Mouse (Mus musculus) embryonic facial prominence, embryonic 15.5 days (tissue): ENCODE measurements at regions not wholly inside any gene's neighbourhood (a gene's known extent, or its start where the extent isn't known, plus 50 kb on each side); places are given as distances from the start of the nearest gene placed in this dataset.
"Not testable (repeated sequence)": the region's sequence is repeated elsewhere in the genome, so short reads cannot be mapped to it uniquely, and the experiment has no call there.

Source experiments
- ATAC-seq: fragments of 200-750 bp; cut with Nextera tagmentation; 2 replicates; pipeline ENCODE4 v1.8.0; 2017; ENCODE audit warnings: low read depth, moderate TSS enrichment; ENCODE audit not compliant: insufficient number of reproducible peaks, low FRiP score, low TSS enrichment
- H3K27ac ChIP-seq: fragments of 300-500 bp; sonication (generic); replicated peaks from 2 replicates; pipeline ENCODE4 v1.5.1; 2015; ENCODE audit warnings: mild to moderate bottlenecking, inconsistent platforms
- H3K27me3 ChIP-seq: fragments of 300-500 bp; sonication (generic); 2 replicates; pipeline ENCODE4 v1.6.1; 2015; ENCODE audit warnings: inconsistent platforms
- H3K36me3 ChIP-seq: fragments of 300-500 bp; sonication (generic); 2 replicates; pipeline ENCODE4 v1.6.1; 2015; ENCODE audit warnings: mild to moderate bottlenecking, inconsistent platforms
- H3K4me1 ChIP-seq: fragments of 300-500 bp; sonication (generic); 2 replicates; pipeline ENCODE4 v1.6.1; 2015; ENCODE audit warnings: inconsistent platforms
- H3K4me2 ChIP-seq: fragments of 300-500 bp; sonication (generic); replicated peaks from 2 replicates; pipeline ENCODE4 v1.6.1; 2015; ENCODE audit warnings: mild to moderate bottlenecking, inconsistent platforms
- H3K4me3 ChIP-seq: fragments of 300-500 bp; sonication (generic); replicated peaks from 2 replicates; pipeline ENCODE4 v1.5.1; 2015; ENCODE audit warnings: mild to moderate bottlenecking, inconsistent platforms
- H3K9ac ChIP-seq: fragments of 300-500 bp; sonication (generic); 2 replicates; pipeline ENCODE4 v1.6.1; 2015; ENCODE audit warnings: inconsistent platforms
- H3K9me3 ChIP-seq: fragments of 300-500 bp; sonication (generic); replicated peaks from 2 replicates; pipeline ENCODE4 v1.6.1; 2016; ENCODE audit warnings: inconsistent platforms
- WGBS: fragments of 180-500 bp; shearing (Covaris S2); methylation state at CpG from one replicate; pipeline ENCODE4 v1.1.7; 2015; 5-methylcytosine and 5-hydroxymethylcytosine counted together

DNA sequence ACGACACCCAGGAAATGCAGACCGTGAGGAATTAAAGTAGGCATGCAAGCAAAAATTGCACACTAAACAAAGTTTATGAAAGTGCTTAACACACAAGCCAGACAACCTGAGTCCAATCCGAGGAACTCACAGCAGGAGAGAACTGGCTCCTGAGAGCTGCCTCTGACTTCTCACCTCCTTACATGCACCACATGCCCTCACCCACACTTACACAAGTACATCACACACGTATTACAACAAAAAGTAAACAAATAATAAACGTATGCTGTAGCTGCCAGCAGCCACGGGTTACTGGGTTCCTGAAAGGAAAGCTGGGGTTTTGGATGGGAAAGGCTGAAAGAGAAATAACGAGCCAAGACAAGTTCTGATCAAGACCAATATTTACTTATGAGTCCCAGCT, 1008.0 kb downstream of the 4930447A16Rik start:
- H3K4me2 ChIP-seq: no peak overlapping the region
- H3K9ac ChIP-seq: no peak overlapping the region
- H3K9me3 ChIP-seq: no peaks in the 10 kb centered on the region
- H3K4me1 ChIP-seq: 0 out of 2 replicates have a peak, but pooled peaks cover 2% of the 10 kb centered on the region
- H3K27me3 ChIP-seq: no peaks in the 10 kb centered on the region
- no peak for ATAC-seq
- no peak overlapping the region for H3K4me3 ChIP-seq
- no peaks in the 10 kb centered on the region for H3K36me3 ChIP-seq
- 81% methylated on average over 7 of the region's 7 CpGs for WGBS
- H3K27ac ChIP-seq: no peak overlapping the region

DNA sequence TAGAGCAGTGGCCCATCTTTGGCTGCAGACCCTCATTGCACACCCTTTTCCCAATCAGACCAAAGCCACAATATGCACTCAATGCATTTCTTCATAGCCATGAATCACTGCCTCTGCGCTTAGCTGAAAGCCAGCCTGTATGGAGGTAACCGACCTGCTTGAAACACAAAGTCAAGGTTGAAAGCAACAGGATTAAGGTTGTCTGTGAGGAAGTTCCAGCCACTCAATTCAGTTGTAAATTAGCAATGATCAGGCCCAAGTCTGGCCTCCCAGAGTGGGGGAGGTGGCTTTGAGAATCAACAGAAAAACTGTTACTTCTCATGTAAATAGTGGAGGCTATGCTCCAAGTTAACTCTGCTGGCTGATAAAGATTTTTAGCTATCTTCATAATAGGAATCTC, 1008.9 kb downstream of the 4930447A16Rik start:
- ATAC-seq, H3K27ac ChIP-seq: not testable (repeated sequence)
- 90% methylated on average over 2 of the region's 2 CpGs for WGBS

More for the DNA sequence above, 1008.9 kb downstream of the 4930447A16Rik start:
- not testable (repeated sequence) for H3K4me1 ChIP-seq, H3K4me3 ChIP-seq, H3K27me3 ChIP-seq, H3K36me3 ChIP-seq, H3K9ac ChIP-seq, H3K9me3 ChIP-seq, H3K4me2 ChIP-seq
